Mouse (Mus musculus) skeletal muscle tissue, adult 2 months (tissue): ENCODE measurements around the gene 1190002N15Rik.

Experiments used
- DNase-seq: peaks from one replicate; pipeline ENCODE4 v3.0.0-alpha.2; 2012; ENCODE audit warnings: low read depth, low spot score

Gene 1190002N15Rik

DNA sequence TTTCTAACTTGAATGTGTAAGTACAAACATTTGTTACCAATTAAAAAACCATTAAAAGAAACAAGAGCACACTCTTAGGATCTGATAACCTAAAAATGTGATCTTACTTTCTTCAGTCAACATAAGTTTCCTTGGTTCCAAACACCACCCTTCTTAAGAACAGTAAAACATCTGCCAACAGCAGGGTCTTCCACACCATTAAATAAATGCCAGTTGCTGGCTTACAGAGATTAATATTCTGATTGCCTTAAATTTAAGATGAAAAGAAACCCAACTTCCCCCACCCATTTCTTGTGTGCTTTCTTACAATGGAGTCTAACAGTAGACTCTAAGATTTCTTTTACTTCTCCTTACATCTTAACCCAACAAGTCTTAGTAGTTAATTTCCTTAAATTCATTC lies 7.9 kb downstream of the 1190002N15Rik start:
- no peak for DNase-seq

DNA sequence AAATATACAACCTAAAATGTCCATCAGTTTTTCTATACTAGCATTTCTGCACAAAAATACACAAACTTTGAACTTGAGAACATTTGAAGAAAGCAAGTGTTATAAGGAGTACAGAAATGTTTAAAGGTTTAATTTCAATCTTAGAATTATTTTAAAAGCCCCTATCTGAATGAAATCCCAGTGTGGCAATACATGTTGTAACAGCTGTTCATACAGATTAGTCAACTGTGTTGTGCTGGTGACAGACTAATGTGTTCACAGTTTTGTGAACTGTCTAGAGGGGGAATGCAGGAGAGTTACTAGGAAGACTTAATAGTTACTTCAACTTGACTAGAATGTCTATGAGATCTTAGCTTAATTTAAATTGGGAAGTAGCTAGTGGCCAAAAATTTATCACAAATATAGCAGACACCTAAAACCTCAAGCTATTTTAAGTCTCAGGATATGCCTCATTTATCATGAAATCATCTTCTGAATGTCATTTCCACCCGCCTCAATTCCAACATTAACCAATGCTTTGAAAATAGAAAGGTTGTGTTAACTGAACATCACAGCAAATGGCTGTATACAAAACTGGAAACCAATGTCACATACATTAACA lies 8.6 kb downstream of the 1190002N15Rik start:
- no peak for DNase-seq

DNA sequence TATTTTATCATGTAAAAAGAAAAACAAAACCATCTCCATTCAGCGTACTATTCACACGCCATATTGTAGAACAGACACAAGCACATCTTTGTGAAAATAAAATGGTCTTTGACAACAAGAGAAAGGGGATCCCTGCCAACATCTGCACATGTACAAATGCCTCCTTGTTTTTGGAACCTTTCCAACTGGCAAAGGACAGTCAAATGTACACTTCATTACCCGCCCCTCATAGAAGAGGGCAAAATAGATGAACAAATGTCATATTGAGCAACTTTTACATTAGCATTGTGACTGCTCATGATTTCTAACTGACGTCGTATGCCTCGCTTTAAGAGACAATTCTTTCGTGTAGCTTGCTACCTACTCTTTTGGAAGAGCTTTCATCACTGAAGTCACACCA lies 11.4 kb downstream of the 1190002N15Rik start:
- DNase-seq, result no peak

DNA sequence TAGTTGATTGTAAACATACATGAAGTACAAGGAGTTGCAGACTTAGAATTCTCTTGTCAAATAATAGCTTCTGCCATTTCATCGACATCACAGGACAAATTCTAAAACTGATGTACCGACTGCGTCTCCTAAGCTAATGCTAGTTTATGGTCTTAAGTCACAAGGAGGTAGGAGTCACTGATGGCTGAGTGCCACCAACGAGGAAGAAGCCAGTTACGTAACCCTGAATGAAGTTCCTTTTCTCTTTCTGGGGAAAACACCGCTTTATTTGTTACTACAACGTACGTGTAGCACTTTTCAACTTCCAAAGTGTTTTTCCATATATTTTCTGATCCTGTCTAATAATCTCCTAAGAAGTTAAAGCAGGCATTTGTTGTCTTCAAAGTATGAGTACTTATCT lies 25.6 kb downstream of the 1190002N15Rik start:
- peak; percentile 19 for DNase-seq

DNA sequence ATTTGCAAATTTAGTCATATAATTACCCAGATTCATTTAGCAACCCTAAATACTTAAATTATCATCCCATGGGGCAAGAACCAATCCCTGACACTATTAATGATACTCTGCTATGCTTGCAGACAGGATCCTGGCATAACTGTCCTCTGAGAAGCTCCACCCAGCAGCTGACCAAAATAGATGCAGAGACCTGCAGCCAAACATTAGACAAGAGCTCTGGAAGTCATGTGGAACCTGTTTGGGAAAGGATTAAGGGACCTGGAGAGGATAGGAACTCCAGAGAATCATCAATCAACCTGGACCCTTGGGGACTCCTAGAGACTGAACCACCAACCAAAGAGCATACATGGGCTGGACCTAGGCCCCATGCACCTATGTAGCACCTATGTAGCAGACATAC lies 26.7 kb downstream of the 1190002N15Rik start:
- no peak for DNase-seq

DNA sequence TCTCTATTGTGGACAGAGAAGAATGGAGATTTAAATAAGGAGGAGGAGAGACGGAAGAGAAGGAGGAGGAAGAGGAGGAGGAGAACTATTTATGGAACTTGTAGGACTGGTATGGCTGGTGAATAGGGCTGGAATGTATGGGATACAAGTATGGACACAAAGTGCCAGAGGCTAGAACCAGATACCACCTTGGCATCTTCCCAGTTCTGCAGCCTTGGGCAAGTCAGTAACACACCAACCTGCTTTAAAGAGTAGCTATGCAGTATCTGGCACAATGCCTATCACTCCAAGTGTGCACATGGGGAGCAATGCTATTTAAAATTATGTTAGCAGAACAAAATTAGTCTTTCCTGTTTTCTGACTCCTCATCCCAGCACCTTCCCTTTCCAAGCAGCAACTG lies 30.9 kb downstream of the 1190002N15Rik start:
- DNase-seq, result no peak

DNA sequence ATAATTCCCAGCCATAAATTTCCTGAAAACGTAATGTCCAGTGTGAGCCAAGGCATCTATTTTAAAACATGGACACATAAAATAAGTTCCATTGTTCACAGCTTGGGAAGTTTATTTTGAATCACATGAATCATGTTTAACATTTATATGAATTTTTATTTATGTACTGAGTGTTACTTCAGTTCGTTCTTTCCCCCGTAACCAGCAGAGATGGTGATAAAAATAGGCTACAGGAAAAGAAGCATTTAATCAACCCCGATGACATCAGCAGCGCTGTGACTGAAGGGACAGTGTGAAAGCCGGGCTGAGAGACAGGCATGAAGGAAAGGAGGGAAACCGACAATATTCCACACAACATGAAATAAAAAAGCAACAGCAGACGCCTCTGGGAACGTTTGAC lies 46.4 kb downstream of the 1190002N15Rik start:
- DNase-seq, result no peak

DNA sequence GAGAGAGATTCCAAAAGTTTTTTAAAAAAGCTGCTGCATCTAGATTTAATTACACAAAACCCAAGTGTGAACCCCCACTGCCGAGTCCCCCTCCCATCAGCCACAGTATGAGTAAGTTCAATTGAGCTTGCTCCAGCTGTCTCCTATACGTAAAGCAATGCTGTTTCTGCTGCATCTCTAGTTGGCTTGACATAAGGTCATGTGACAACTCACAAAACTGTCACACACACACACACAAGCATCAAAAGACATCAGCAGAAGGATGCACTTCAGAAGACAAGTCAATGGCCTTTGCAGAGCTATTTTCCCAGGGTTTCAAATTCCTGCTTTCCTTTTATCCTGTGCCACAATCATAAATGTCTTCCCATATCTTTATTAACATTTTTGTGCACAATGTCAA lies 49.9 kb downstream of the 1190002N15Rik start:
- DNase-seq, result no peak

DNA sequence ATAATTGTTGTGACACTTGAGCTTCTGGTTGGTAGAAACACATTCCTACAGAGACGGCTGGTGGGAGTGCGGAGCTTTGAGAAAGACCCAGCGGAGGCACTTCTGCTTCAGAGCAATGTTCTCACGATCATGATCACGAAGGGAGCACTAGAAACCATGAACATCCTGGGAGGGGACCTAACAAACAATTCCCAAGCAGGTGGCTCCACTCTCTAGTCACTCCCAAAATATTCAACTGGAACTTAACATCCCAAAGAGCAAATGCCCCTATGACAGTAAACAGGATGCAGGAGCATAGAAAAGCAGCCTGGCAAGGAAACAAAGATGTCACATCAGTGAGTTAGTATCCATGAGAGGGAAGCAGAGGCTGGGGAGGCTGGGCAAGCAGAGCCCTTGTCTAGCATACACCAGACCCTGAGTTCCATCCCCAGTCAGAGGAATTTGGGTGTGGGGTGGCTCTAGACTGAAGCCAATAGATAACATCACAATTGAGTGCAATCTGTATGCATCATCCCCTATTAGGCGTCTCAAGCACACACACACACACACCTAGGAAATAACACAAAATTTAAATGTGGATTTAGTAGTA lies 54.5 kb downstream of the 1190002N15Rik start:
- no peak for DNase-seq

DNA sequence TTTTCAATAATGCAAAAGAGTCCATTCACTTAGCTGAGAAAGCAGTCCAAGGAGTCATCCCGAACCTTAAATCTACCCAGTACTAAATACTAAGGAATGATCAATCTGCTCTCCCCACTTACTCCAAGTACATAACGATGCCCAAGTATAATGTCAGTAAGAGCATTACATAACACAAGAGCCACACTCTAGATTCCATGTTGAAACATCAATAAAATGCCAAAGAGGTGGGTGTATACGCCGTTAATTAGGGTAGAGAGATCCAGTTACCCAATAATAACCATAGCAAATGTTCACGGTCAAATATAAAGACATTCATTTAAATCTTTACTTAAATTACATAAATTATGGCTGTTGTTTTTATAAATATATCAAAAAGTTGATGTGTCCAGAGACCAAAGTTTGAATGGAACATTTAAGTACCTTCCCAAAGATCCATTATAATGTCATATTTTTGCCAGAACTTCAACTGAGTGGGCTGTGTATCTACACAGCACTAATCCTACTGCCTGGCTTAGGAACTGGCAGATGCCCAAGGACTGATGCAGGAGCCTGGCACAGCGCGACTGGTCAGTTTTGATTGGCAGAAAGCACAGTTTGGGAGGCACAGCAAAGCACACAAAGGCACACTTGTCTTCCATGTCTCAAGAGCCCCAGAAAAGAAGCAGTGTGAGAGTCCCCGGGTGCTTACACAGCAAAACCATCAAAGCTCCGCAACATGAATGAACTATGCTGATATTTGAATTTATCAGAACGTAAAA lies 55.5 kb downstream of the 1190002N15Rik start:
- DNase-seq, result peak; percentile 14

DNA sequence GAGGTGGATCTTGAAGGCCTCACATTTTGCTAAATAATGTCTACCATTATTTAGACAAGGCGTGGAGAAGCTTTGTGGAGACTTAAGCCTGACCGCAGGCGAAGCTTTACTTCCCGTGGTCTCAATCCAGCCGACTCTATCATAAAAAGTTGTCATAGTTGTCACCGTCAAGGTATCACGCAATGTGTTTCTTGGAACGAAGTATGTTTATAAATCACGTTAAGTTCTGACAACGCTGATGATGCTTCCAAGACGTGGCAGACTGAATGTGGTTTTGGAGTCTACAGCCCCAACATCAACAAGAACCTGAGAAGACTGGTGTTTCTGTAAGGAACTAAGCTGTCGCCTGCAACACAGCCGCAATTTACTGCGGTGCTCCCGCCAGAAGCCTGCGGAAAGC lies 56.8 kb downstream of the 1190002N15Rik start:
- no peak for DNase-seq

DNA sequence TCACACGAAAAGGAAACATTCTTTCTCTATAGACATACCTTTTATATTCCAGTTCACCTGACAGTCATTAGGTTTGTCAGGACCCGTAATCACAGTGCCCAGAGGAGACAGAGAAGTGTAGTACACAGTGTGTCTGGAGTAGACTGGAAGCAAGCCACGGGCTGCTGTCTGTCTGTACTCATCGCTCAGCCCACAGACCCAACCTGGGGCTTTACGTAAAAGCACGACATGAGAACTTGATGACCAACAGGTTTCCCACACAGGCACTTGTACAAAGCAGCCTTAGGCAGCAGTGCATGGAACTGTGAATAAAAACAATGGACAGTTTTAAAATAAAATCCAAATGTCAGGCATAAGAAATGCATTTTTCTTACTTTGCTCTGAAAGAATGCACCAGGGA lies 58.5 kb downstream of the 1190002N15Rik start:
- DNase-seq, result no peak

DNA sequence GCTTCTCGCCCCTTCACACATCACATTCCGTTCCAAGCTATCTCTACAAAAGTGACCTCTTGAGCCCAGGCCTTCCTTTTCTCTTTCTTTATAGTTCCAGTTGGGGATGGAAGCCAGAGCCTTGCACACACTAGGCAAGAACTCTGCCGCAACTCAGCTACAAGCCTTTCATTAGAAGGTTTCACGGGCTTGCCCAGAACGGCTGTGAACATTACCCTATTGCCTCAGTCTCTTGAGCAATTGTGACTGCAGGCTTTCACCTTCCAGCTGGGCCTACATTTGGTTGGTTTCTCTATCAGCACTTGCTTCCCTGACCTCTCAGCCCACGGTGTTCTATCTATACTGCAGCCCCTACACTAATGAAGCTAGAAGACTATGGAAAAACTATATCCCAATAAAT lies 58.9 kb downstream of the 1190002N15Rik start:
- peak; percentile 11 for DNase-seq

DNA sequence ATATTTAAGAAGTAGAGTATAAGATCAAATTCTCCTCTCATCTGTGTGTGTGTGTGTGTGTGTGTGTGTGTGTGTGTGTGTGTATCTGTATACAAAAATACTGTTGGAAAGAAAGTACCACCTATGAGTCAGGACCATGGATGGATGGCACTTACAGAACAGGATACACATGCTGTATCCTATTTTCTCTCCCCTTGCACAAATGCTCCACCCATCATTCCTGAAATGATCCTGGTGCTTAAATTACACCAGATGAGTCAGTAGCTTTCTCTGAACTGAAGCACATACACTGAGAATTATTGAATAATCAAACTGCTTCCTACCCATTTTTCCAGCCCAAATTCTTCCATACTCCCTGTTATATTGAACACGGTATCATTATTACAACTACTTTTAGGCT lies 61.9 kb downstream of the 1190002N15Rik start:
- no peak for DNase-seq

DNA sequence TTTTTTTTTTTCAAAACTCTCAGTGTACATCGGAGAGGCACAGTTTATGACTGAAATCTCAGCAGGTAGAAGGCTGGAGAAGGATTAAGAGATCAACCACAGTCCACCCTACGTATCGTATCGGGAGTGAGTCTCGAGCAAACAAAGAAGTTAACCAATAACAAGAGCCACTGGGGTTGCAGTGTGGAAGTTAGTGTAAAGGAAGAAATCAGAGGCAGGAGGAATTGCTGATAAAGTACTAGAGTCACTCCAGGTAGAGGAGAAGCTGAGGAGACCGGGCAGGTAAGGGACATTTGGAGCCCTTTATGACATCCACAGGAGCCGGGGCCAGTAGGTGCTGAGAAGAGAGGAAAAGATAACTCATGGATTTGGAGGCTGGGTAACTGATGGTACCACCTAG lies 64.0 kb downstream of the 1190002N15Rik start:
- no peak for DNase-seq

DNA sequence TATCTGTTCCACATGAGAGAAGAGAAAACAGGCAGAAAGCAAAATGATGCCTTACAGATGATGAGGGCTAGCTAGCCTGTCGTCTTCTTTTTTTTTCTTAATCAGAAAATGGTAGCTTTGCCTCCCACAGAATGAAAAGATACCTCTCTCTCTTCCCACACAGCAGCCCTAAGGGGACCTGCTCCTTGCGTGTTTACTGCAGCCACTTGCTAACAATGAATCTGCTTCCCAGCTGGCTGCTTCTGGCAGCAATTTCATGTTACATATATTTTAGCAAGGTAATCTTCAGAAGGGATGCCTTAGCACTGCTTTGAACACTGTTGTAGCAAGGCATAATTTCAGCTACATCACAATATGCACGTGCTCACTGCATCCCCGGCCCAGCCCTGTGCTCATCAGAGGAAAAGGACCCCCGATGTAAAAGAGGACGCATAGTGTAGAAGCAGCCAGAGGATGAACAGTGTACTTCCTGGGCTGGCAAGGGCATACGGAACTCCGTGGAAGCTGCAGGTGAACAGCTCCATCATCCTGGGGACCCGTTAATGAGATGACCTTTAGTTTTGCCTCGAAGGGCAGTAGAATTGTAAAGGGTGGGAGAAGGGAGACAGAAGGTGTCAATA lies 64.8 kb downstream of the 1190002N15Rik start:
- DNase-seq, result no peak

DNA sequence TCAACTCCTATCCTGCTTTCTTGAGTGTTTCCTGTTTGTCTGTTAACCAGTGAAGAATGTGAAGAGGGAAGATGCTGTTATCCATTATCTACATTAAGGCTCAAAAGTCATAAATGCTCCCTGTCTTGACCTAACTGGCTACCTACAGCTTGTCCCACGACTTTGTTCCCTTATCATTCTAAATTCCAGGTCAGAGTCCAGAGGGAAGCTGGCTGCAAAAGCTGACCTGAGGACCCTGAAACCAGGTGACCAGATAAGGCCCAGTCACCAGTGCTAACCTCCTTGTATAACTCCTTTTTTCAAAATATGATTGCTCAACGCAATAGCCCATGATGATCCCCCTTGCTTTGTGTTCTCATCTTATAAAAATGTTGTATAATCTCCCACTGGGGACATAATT lies 66.4 kb downstream of the 1190002N15Rik start:
- no peak for DNase-seq
